ENCODE assay signal across 11 mouse cellular contexts in the genomic region with DNA sequence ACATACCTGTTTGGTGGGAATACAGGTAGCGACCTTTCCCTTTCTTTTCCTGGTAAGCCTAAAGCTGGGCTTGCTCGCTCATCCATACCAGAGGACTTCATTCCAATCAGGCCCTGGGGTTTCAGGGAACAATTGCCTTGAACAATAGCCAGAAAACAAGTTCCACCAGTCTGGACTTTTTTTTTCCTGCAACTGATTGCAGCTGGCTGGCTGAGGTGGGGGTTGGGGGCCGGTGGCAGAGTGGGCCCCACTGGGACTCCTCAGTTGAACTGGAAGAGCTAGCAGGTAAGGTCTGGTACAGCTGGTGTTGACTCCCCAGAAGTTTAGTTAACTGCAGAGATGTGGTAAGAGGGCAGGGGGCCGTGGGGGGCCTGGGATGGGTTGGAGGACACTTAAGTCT.
DNase-seq lines count a peak whose midpoint lies in the region; ATAC-seq and TF ChIP-seq lines count a peak whose summit lies in the region.
"Had no signal": no experiment of that assay in that cellular context is flagged by ENCODE, and none has a peak within 500 bp of the region (broad histone marks: within the 10 kb centered on the region; RNA-seq: fewer than 3 reads in every experiment).

No protein-coding gene starts in this region.

- peak overlapping the region; percentile 51 for H3K27ac ChIP-seq in forebrain, embryonic 10.5 days
- H3K27ac ChIP-seq in forebrain, embryonic 15.5 days (replicated peaks), result no peak overlapping the region
- H3K27ac ChIP-seq in lung, embryonic 14.5 days (ENCODE audit: low read depth), result peak overlapping the region; percentile 43
- no peak overlapping the region for H3K27ac ChIP-seq in intestine, postnatal 0 days (ENCODE audit: low read depth, low read length)
- H3K27ac ChIP-seq in stomach, embryonic 14.5 days (ENCODE audit: low read length), result peak overlapping the region; percentile 77; the same call in 1 of the 2 replicates

- H3K27me3 ChIP-seq in forebrain, embryonic 10.5 days (ENCODE audit: poor library complexity, severe bottlenecking), result peaks cover 29% of the 10 kb centered on the region
- no peaks in the 10 kb centered on the region for H3K27me3 ChIP-seq in forebrain, embryonic 15.5 days
- no peaks in the 10 kb centered on the region for H3K27me3 ChIP-seq in lung, embryonic 14.5 days (ENCODE audit: insufficient read depth, low read length)
- no peaks in the 10 kb centered on the region for H3K27me3 ChIP-seq in intestine, postnatal 0 days (replicated peaks; ENCODE audit: control insufficient read depth, insufficient read depth, low read length)
- H3K27me3 ChIP-seq in stomach, embryonic 14.5 days (ENCODE audit: control insufficient read depth, insufficient read depth, low read length), result no peaks in the 10 kb centered on the region

- TF ChIP-seq CTCF in lung, embryonic 14.5 days (IDR thresholded peaks at IDR 0.05; ENCODE audit: low read depth), result no peak
- no peak for TF ChIP-seq CTCF in lung, adult 2 months (IDR thresholded peaks at IDR 0.05; ENCODE audit: insufficient read depth, low read length)
- no peak for TF ChIP-seq CTCF in intestine, postnatal 0 days (IDR thresholded peaks at IDR 0.05; ENCODE audit: low read depth)

- TF ChIP-seq POLR2A in lung, adult 2 months (IDR thresholded peaks at IDR 0.05; ENCODE audit: borderline replicate concordance, extremely low read depth, low read depth, low read length), result no peak

- DNase-seq in forebrain, embryonic 10.5 days (ENCODE audit: extremely low spot score, low spot score), result no peak
- DNase-seq in lung, embryonic 14.5 days, result peak; percentile 63
- DNase-seq in lung, adult 2 months, result no peak
- DNase-seq in frontal cortex, postnatal 14 days (ENCODE audit: low spot score in 2 of 2), result no peak
- DNase-seq in spleen, postnatal 14 days (ENCODE audit: low spot score in 2 of 2), result no peak
- DNase-seq: gastrocnemius, postnatal 36 days; layer of hippocampus, adult 9-11 months; lung, postnatal 14 days had no signal

- no peak for ATAC-seq in forebrain, embryonic 15.5 days (replicated peaks)
- peak; percentile 45; the same call in 1 of the 2 replicates for ATAC-seq in lung, embryonic 14.5 days (ENCODE audit: insufficient read depth)
- ATAC-seq in intestine, postnatal 0 days, result peak; percentile 32
- peak; percentile 54 for ATAC-seq in stomach, embryonic 14.5 days (ENCODE audit: insufficient number of reproducible peaks, insufficient read depth, low FRiP score, low read depth)

- H3K9ac ChIP-seq in forebrain, embryonic 15.5 days (replicated peaks), result no peak overlapping the region
- no peak overlapping the region for H3K9ac ChIP-seq in lung, embryonic 14.5 days
- H3K9ac ChIP-seq in intestine, postnatal 0 days (ENCODE audit: low read depth, low read length), result no peak overlapping the region
- no peak overlapping the region for H3K9ac ChIP-seq in stomach, embryonic 14.5 days (replicated peaks; ENCODE audit: low read depth, low read length)

- no peak overlapping the region for H3K4me2 ChIP-seq in forebrain, embryonic 15.5 days (replicated peaks)
- peak overlapping the region; percentile 27; the same call in 1 of the 2 replicates for H3K4me2 ChIP-seq in lung, embryonic 14.5 days
- H3K4me2 ChIP-seq in intestine, postnatal 0 days (replicated peaks; ENCODE audit: low read depth), result no peak overlapping the region
- H3K4me2 ChIP-seq in stomach, embryonic 14.5 days (replicated peaks; ENCODE audit: low read depth, low read length), result peak overlapping the region; percentile 1; the same call in 1 of the 2 replicates

- no peak overlapping the region for H3K4me3 ChIP-seq in forebrain, embryonic 10.5 days
- no peak overlapping the region for H3K4me3 ChIP-seq in forebrain, embryonic 15.5 days
- H3K4me3 ChIP-seq in lung, embryonic 14.5 days (ENCODE audit: low read depth, low read length), result no peak overlapping the region
- no peak overlapping the region for H3K4me3 ChIP-seq in lung, adult 2 months (replicated peaks; ENCODE audit: extremely low read depth, low read depth, low read length)
- H3K4me3 ChIP-seq in intestine, postnatal 0 days (ENCODE audit: low read depth, low read length), result no peak overlapping the region
- no peak overlapping the region for H3K4me3 ChIP-seq in stomach, embryonic 14.5 days (ENCODE audit: low read depth, low read length)

- H3K36me3 ChIP-seq in forebrain, embryonic 10.5 days (replicated peaks), result no peaks in the 10 kb centered on the region
- no peaks in the 10 kb centered on the region for H3K36me3 ChIP-seq in forebrain, embryonic 15.5 days
- no peaks in the 10 kb centered on the region for H3K36me3 ChIP-seq in lung, embryonic 14.5 days (ENCODE audit: insufficient read depth)
- no peaks in the 10 kb centered on the region for H3K36me3 ChIP-seq in intestine, postnatal 0 days (ENCODE audit: control insufficient read depth, insufficient read depth)
- H3K36me3 ChIP-seq in stomach, embryonic 14.5 days (ENCODE audit: control insufficient read depth, insufficient read depth, low read length), result no peaks in the 10 kb centered on the region

- WGBS in forebrain, embryonic 10.5 days, result 4% methylated on average over 4 of the region's 4 CpGs
- 16% methylated on average over 4 of the region's 4 CpGs for WGBS in forebrain, embryonic 15.5 days
- 21% methylated on average over 4 of the region's 4 CpGs for WGBS in lung, embryonic 14.5 days
- 34% methylated on average over 4 of the region's 4 CpGs for WGBS in lung, adult 2 months
- WGBS in intestine, postnatal 0 days, result 19% methylated on average over 4 of the region's 4 CpGs
- WGBS in stomach, embryonic 14.5 days, result 18% methylated on average over 4 of the region's 4 CpGs

- no peaks in the 10 kb centered on the region for H3K9me3 ChIP-seq in forebrain, embryonic 10.5 days
- H3K9me3 ChIP-seq in forebrain, embryonic 15.5 days, result no peaks in the 10 kb centered on the region
- no peaks in the 10 kb centered on the region for H3K9me3 ChIP-seq in lung, embryonic 14.5 days (ENCODE audit: low read depth, low read length)
- no peaks in the 10 kb centered on the region for H3K9me3 ChIP-seq in intestine, postnatal 0 days (ENCODE audit: control insufficient read depth)
- H3K9me3 ChIP-seq in stomach, embryonic 14.5 days (ENCODE audit: control insufficient read depth, low read depth, low read length), result no peaks in the 10 kb centered on the region

- H3K4me1 ChIP-seq in forebrain, embryonic 10.5 days, result peaks cover 49% of the 10 kb centered on the region
- H3K4me1 ChIP-seq in forebrain, embryonic 15.5 days, result peaks cover 19% of the 10 kb centered on the region
- peaks cover 26% of the 10 kb centered on the region for H3K4me1 ChIP-seq in lung, embryonic 14.5 days (ENCODE audit: insufficient read depth)
- H3K4me1 ChIP-seq in lung, adult 2 months (ENCODE audit: control insufficient read depth, insufficient read depth, low read length), result peaks cover 6% of the 10 kb centered on the region; the same call in 1 of the 2 replicates
- peaks cover 6% of the 10 kb centered on the region for H3K4me1 ChIP-seq in intestine, postnatal 0 days (replicated peaks; ENCODE audit: control insufficient read depth, insufficient read depth, low read length)
- peaks cover 17% of the 10 kb centered on the region for H3K4me1 ChIP-seq in stomach, embryonic 14.5 days (ENCODE audit: control insufficient read depth, insufficient read depth, low read length)

Comparison
In these comparisons a context has a peak if more than half of its experiments do, and no peak if none do; other contexts are left out.
1. H3K27ac ChIP-seq: peak in forebrain, embryonic 10.5 days (single experiment), lung, embryonic 14.5 days (single experiment) and stomach, embryonic 14.5 days (single experiment); none in forebrain, embryonic 15.5 days (single experiment) and intestine, postnatal 0 days (single experiment).
2. H3K4me2 ChIP-seq: peak in lung, embryonic 14.5 days (single experiment) and stomach, embryonic 14.5 days (single experiment); none in forebrain, embryonic 15.5 days (single experiment) and intestine, postnatal 0 days (single experiment).